Mouse (Mus musculus) E14TG2a.4 (cell line): Measurements from ENCODE around the gene Serf2.

Experiments used
- CTCF ChIP-seq: conservative IDR thresholded peaks from 2 replicates; pipeline ENCODE4 v1.5.1; 2014; ENCODE audit warnings: low read length
- NANOG ChIP-seq: IDR thresholded peaks from 2 replicates; pipeline ENCODE4 v1.6.1; 2014; ENCODE audit warnings: borderline replicate concordance, low read length, mixed read lengths
- POU5F1 ChIP-seq: IDR thresholded peaks from 2 replicates; pipeline ENCODE4 v1.6.1; 2014; ENCODE audit warnings: low read length, borderline replicate concordance

DNA sequence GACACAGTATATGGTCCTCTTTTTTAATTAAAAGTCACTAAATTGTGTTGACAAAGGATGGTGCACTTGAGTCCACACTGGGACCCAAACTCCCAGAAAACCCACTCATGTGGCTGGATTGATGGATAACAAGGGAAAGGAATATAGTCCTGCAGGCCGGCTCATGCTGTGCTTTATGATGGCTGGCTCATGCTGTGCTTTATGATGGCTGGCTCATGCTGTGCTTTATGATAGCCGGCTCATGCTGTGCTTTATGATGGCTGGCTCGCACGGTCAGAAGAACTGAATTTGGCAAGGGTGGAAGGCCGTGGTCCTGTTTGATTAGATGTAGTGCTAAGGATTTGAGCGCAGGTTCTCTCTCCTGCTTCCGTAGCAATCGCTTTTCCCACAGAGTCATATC is 34.6 kb downstream of the Serf2 start:
- TF ChIP-seq CTCF = no peak
- no peak for TF ChIP-seq POU5F1
- peak; percentile 91 for TF ChIP-seq NANOG
